Mouse (Mus musculus): ENCODE data around the gene Emc1.

DNA sequence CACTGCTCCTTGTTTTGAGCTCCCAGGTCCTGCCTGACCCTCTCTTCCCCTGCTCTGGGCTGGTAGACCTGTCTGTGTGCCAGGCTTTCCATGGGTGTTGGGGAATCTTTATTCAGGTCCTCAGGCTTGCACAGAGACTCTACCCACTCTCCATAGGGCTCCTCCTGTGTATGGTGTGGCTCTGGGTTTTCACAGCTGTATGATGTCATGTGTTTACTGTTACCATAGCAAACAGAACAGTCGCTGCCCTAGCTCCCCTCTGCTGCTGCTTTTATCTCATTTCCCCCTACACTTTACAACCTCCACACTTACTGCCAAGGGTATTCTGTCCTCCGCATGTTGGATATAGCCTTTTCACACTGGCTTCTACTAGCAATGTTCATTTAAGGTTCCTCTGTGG, 43.0 kb downstream of the Emc1 start:
- TF ChIP-seq CTCF (IDR thresholded peaks at IDR 0.05; ENCODE audit: low read depth): no peak
- TF ChIP-seq EP300 (optimal IDR thresholded peaks at IDR 0.05): no peak

All from stomach, postnatal 0 days (tissue).